14 mouse cellular contexts compared by ENCODE assay signal in genomic region chr1:127420795-127421194, GRCm38 (mm10).
DNase-seq lines count a peak whose midpoint lies in the region; ATAC-seq and TF ChIP-seq lines count a peak whose summit lies in the region.
"Had no signal": no experiment of that assay in that cellular context is flagged by ENCODE, and none has a peak within 500 bp of the region (broad histone marks: within the 10 kb centered on the region; RNA-seq: fewer than 3 reads in every experiment).

No protein-coding gene starts in this region.

- no peak overlapping the region for H3K27ac ChIP-seq in lung, embryonic 16.5 days (ENCODE audit: low read length)
- no peak overlapping the region for H3K27ac ChIP-seq in forebrain, embryonic 11.5 days (ENCODE audit: low read depth, low read length)
- no peak overlapping the region for H3K27ac ChIP-seq in hindbrain, postnatal 0 days
- H3K27ac ChIP-seq in stomach, embryonic 16.5 days (ENCODE audit: low read length): no peak overlapping the region; the same call in 1 of the 2 replicates
- H3K27ac ChIP-seq in heart, embryonic 11.5 days (ENCODE audit: low read depth, low read length): no peak overlapping the region

- DNase-seq in lung, postnatal 14 days: no peak
- DNase-seq in forebrain, embryonic 11.5 days (ENCODE audit: low spot score): no peak
- DNase-seq in hindbrain, postnatal 0 days (ENCODE audit: low spot score): no peak
- no peak for DNase-seq in adrenal gland, adult (ENCODE audit: inconsistent age in 2 of 2, low spot score in 1 of 2)
- DNase-seq: adrenal gland, postnatal 10 days; B cell, adult 2 months; heart, adult 18-20 months; heart, postnatal 36 days; lung, adult 2 months; thymus, adult 2 months had no signal

- H3K27me3 ChIP-seq in lung, embryonic 16.5 days (ENCODE audit: control insufficient read depth, insufficient read depth, low read depth, low read length): no peaks in the 10 kb centered on the region
- H3K27me3 ChIP-seq in forebrain, embryonic 11.5 days (ENCODE audit: control insufficient read depth, insufficient read depth, low read length): no peaks in the 10 kb centered on the region
- no peaks in the 10 kb centered on the region for H3K27me3 ChIP-seq in hindbrain, postnatal 0 days (ENCODE audit: insufficient read depth, low read length)
- H3K27me3 ChIP-seq in stomach, embryonic 16.5 days (ENCODE audit: control insufficient read depth, insufficient read depth, low read length): no peaks in the 10 kb centered on the region
- H3K27me3 ChIP-seq in heart, embryonic 11.5 days (ENCODE audit: control insufficient read depth, insufficient read depth, low read length): no peaks in the 10 kb centered on the region

- ATAC-seq in lung, embryonic 16.5 days (ENCODE audit: low read depth): 0 out of 2 replicates have a peak, but pooled peaks have one; percentile 24
- ATAC-seq in forebrain, embryonic 11.5 days (replicated peaks; ENCODE audit: low FRiP score): 0 out of 2 replicates have a peak, but pooled peaks have one; percentile 13
- ATAC-seq in hindbrain, postnatal 0 days: peak; percentile 18; the same call in 1 of the 2 replicates
- peak; percentile 39; the same call in 1 of the 2 replicates for ATAC-seq in stomach, embryonic 16.5 days (ENCODE audit: insufficient read depth, low FRiP score)
- ATAC-seq in cerebellum, adult (ENCODE audit: insufficient number of reproducible peaks, low FRiP score, low TSS enrichment): no peak
- no peak for ATAC-seq in heart, embryonic 11.5 days (replicated peaks; ENCODE audit: insufficient number of reproducible peaks, low FRiP score, low TSS enrichment)

- H3K36me3 ChIP-seq in lung, embryonic 16.5 days (ENCODE audit: control insufficient read depth, insufficient read depth, low read length): no peaks in the 10 kb centered on the region
- no peaks in the 10 kb centered on the region for H3K36me3 ChIP-seq in forebrain, embryonic 11.5 days (ENCODE audit: control insufficient read depth, insufficient read depth, low read length)
- H3K36me3 ChIP-seq in hindbrain, postnatal 0 days (ENCODE audit: insufficient read depth, low read length): no peaks in the 10 kb centered on the region
- no peaks in the 10 kb centered on the region for H3K36me3 ChIP-seq in stomach, embryonic 16.5 days (ENCODE audit: control insufficient read depth, insufficient read depth, low read length)
- no peaks in the 10 kb centered on the region for H3K36me3 ChIP-seq in heart, embryonic 11.5 days (ENCODE audit: control insufficient read depth, insufficient read depth, low read length)

- no peak for TF ChIP-seq CTCF in hindbrain, postnatal 0 days (IDR thresholded peaks at IDR 0.05; ENCODE audit: low read depth)

- no peak overlapping the region for H3K9ac ChIP-seq in lung, embryonic 16.5 days (ENCODE audit: low read length)
- no peak overlapping the region for H3K9ac ChIP-seq in forebrain, embryonic 11.5 days (ENCODE audit: low read length)
- no peak overlapping the region for H3K9ac ChIP-seq in hindbrain, postnatal 0 days (replicated peaks; ENCODE audit: low read length)
- no peak overlapping the region for H3K9ac ChIP-seq in stomach, embryonic 16.5 days (ENCODE audit: low read length)
- no peak overlapping the region for H3K9ac ChIP-seq in heart, embryonic 11.5 days (ENCODE audit: low read depth, low read length)

- no peak overlapping the region for H3K4me2 ChIP-seq in lung, embryonic 16.5 days (ENCODE audit: low read depth, low read length)
- H3K4me2 ChIP-seq in forebrain, embryonic 11.5 days (ENCODE audit: low read depth, low read length, severe bottlenecking): no peak overlapping the region
- H3K4me2 ChIP-seq in hindbrain, postnatal 0 days (ENCODE audit: low read depth, low read length): 0 out of 2 replicates have a peak overlapping the region, but pooled peaks have one; percentile 16
- peak overlapping the region; percentile 8; the same call in 1 of the 2 replicates for H3K4me2 ChIP-seq in stomach, embryonic 16.5 days (ENCODE audit: low read depth, low read length)
- no peak overlapping the region for H3K4me2 ChIP-seq in heart, embryonic 11.5 days

- peaks cover 5% of the 10 kb centered on the region; the same call in 1 of the 2 replicates for H3K4me1 ChIP-seq in lung, embryonic 16.5 days (replicated peaks; ENCODE audit: control insufficient read depth, insufficient read depth, low read length)
- H3K4me1 ChIP-seq in forebrain, embryonic 11.5 days (replicated peaks; ENCODE audit: control insufficient read depth, insufficient read depth, low read length): peaks cover 3% of the 10 kb centered on the region; the same call in 1 of the 2 replicates
- peaks cover 31% of the 10 kb centered on the region for H3K4me1 ChIP-seq in hindbrain, postnatal 0 days (ENCODE audit: insufficient read depth, low read length)
- peaks cover 10% of the 10 kb centered on the region for H3K4me1 ChIP-seq in stomach, embryonic 16.5 days (ENCODE audit: control insufficient read depth, insufficient read depth, low read length)
- peaks cover 5% of the 10 kb centered on the region; the same call in 1 of the 2 replicates for H3K4me1 ChIP-seq in heart, embryonic 11.5 days (ENCODE audit: control insufficient read depth, insufficient read depth, low read length)

- H3K9me3 ChIP-seq in lung, embryonic 16.5 days (ENCODE audit: control insufficient read depth, low read length): no peaks in the 10 kb centered on the region
- H3K9me3 ChIP-seq in forebrain, embryonic 11.5 days (ENCODE audit: control insufficient read depth, low read length): no peaks in the 10 kb centered on the region
- no peaks in the 10 kb centered on the region for H3K9me3 ChIP-seq in hindbrain, postnatal 0 days (ENCODE audit: low read length)
- H3K9me3 ChIP-seq in stomach, embryonic 16.5 days (replicated peaks; ENCODE audit: control insufficient read depth, low read length): no peaks in the 10 kb centered on the region
- no peaks in the 10 kb centered on the region for H3K9me3 ChIP-seq in heart, embryonic 11.5 days (replicated peaks; ENCODE audit: control insufficient read depth, low read length)

- no peak overlapping the region for H3K4me3 ChIP-seq in lung, embryonic 16.5 days (ENCODE audit: low read length)
- H3K4me3 ChIP-seq in forebrain, embryonic 11.5 days (ENCODE audit: low read depth, low read length): no peak overlapping the region
- no peak overlapping the region for H3K4me3 ChIP-seq in hindbrain, postnatal 0 days (ENCODE audit: low read length)
- H3K4me3 ChIP-seq in stomach, embryonic 16.5 days (replicated peaks; ENCODE audit: low read length): no peak overlapping the region
- no peak overlapping the region for H3K4me3 ChIP-seq in heart, embryonic 11.5 days (ENCODE audit: low read depth, low read length)

- WGBS in lung, embryonic 16.5 days: 47% methylated on average over 5 of the region's 15 CpGs
- WGBS in forebrain, embryonic 11.5 days: 64% methylated on average over 15 of the region's 15 CpGs
- 57% methylated on average over 15 of the region's 15 CpGs for WGBS in hindbrain, postnatal 0 days
- 58% methylated on average over 15 of the region's 15 CpGs for WGBS in stomach, embryonic 16.5 days
- WGBS in heart, embryonic 11.5 days (ENCODE audit: insufficient replicate concordance): 73% methylated on average over 15 of the region's 15 CpGs

Comparison
In these comparisons a context has a peak if more than half of its experiments do, and no peak if none do; other contexts are left out.
1. ATAC-seq: peak in lung, embryonic 16.5 days (single experiment), forebrain, embryonic 11.5 days (single experiment), hindbrain, postnatal 0 days (single experiment) and stomach, embryonic 16.5 days (single experiment); none in cerebellum, adult (single experiment) and heart, embryonic 11.5 days (single experiment).
2. H3K4me2 ChIP-seq: peak in hindbrain, postnatal 0 days (single experiment) and stomach, embryonic 16.5 days (single experiment); none in lung, embryonic 16.5 days (single experiment), forebrain, embryonic 11.5 days (single experiment) and heart, embryonic 11.5 days (single experiment).